Mouse (Mus musculus) myocyte (in vitro differentiated cells): ENCODE results near the gene Ddi1.

Experiments used
- CEBPB ChIP-seq: IDR thresholded peaks from 2 replicates; pipeline ENCODE4 v1.6.1; 2011; ENCODE audit warnings: mild to moderate bottlenecking, moderate library complexity; ENCODE audit not compliant: poor library complexity, insufficient read depth, severe bottlenecking
- E2F4 ChIP-seq: IDR thresholded peaks from one replicate; pipeline ENCODE4 v1.6.1; 2011; ENCODE audit warnings: mild to moderate bottlenecking, control low read depth, moderate library complexity; ENCODE audit not compliant: insufficient read depth
- MAX ChIP-seq: IDR thresholded peaks from one replicate; pipeline ENCODE4 v1.6.1; 2011; ENCODE audit warnings: low read depth, mild to moderate bottlenecking, control low read depth
- MYOD1 ChIP-seq, 3 experiments: IDR thresholded peaks; one replicate each; pipeline ENCODE4 v1.6.1; 2011; ENCODE audit warnings: control low read depth in 2 of 3, low read depth in 2 of 3, mild to moderate bottlenecking in 2 of 3, moderate library complexity in 1 of 3; ENCODE audit not compliant: insufficient read length in 2 of 3, control insufficient read depth in 1 of 3
- MYOG ChIP-seq, 3 experiments: IDR thresholded peaks; one replicate each; pipeline ENCODE4 v1.6.1; 2011; ENCODE audit warnings: control low read depth in 2 of 3, low read depth in 2 of 3, mild to moderate bottlenecking in 2 of 3; ENCODE audit not compliant: insufficient read length in 2 of 3, control insufficient read depth in 1 of 3, insufficient read depth in 1 of 3
- POLR2A ChIP-seq: IDR thresholded peaks from one replicate; pipeline ENCODE4 v1.6.1; 2011; ENCODE audit warnings: low read depth, mild to moderate bottlenecking, control low read depth, moderate library complexity; ENCODE audit not compliant: insufficient read length
- POLR2AphosphoS2 ChIP-seq: IDR thresholded peaks from one replicate; pipeline ENCODE4 v1.6.1; 2011; ENCODE audit warnings: low read depth, control low read depth; ENCODE audit not compliant: insufficient read length
- REST ChIP-seq: IDR thresholded peaks from one replicate; pipeline ENCODE4 v1.6.1; 2011; ENCODE audit warnings: mild to moderate bottlenecking, control low read depth, moderate library complexity; ENCODE audit not compliant: insufficient read depth, insufficient read length
- SRF ChIP-seq: IDR thresholded peaks from one replicate; pipeline ENCODE4 v1.6.1; 2011; ENCODE audit warnings: low read depth; ENCODE audit not compliant: control insufficient read depth, insufficient read length
- TCF12 ChIP-seq: IDR thresholded peaks from one replicate; pipeline ENCODE4 v1.6.1; 2011; ENCODE audit warnings: mild to moderate bottlenecking, control low read depth; ENCODE audit not compliant: poor library complexity, insufficient read depth, severe bottlenecking
- TCF3 ChIP-seq: IDR thresholded peaks from one replicate; pipeline ENCODE4 v1.6.1; 2011; ENCODE audit warnings: low read depth, control low read depth; ENCODE audit not compliant: insufficient read length
- USF1 ChIP-seq: IDR thresholded peaks from one replicate; pipeline ENCODE4 v1.6.1; 2011; ENCODE audit warnings: low read depth, mild to moderate bottlenecking, control low read depth, moderate library complexity

- no peak for TF ChIP-seq POLR2A
- no peak for TF ChIP-seq E2F4
- no peak for TF ChIP-seq TCF12
- no peak for TF ChIP-seq MAX
- TF ChIP-seq SRF, result no peak
- TF ChIP-seq POLR2AphosphoS2, result no peak
- TF ChIP-seq MYOD1 (IDR thresholded peaks at IDR 0.05; ENCODE audit: control insufficient read depth in 1 of 3, insufficient read length in 2 of 3, low read depth in 2 of 3), result no peak
- TF ChIP-seq USF1, result no peak
- no peak for TF ChIP-seq MYOG (IDR thresholded peaks at IDR 0.05; ENCODE audit: control insufficient read depth in 1 of 3, insufficient read depth in 1 of 3, insufficient read length in 2 of 3, low read depth in 2 of 3)
- no peak for TF ChIP-seq REST
- no peak for TF ChIP-seq CEBPB
- no peak for TF ChIP-seq TCF3
These were observed 6.7 kb upstream of the Ddi1 start for GRCm38 (mm10) chr9:6276395-6276794.
